Mouse (Mus musculus) testis, adult 2 months (tissue): ENCODE measurements at regions not wholly inside any gene's neighbourhood (a gene's known extent, or its start where the extent isn't known, plus 50 kb on each side); places are given as distances from the start of the nearest gene placed in this dataset.

Experiments used
- H3K27ac ChIP-seq: fragments of 200-500 bp; 2 replicates; pipeline ENCODE4 v1.5.1; 2012; ENCODE audit warnings: low read depth, low read length; ENCODE audit not compliant: control insufficient read depth, insufficient read depth
- H3K27me3 ChIP-seq: fragments of 200-500 bp; 2 replicates; pipeline ENCODE4 v1.6.1; 2012; ENCODE audit warnings: mild to moderate bottlenecking, low read length, moderate library complexity; ENCODE audit not compliant: control insufficient read depth, insufficient read depth
- H3K36me3 ChIP-seq: fragments of 200-500 bp; 2 replicates; pipeline ENCODE4 v1.6.1; 2012; ENCODE audit warnings: mild to moderate bottlenecking, low read length; ENCODE audit not compliant: control insufficient read depth, insufficient read depth
- H3K4me1 ChIP-seq: fragments of 200-500 bp; 2 replicates; pipeline ENCODE4 v1.6.1; 2012; ENCODE audit warnings: low read length; ENCODE audit not compliant: control insufficient read depth, insufficient read depth
- H3K4me3 ChIP-seq: fragments of 200-500 bp; 2 replicates; pipeline ENCODE4 v1.5.1; 2012; ENCODE audit warnings: low read depth, mild to moderate bottlenecking, low read length, moderate library complexity, mixed read lengths; ENCODE audit not compliant: control insufficient read depth
- CTCF ChIP-seq: fragments of 200-500 bp; IDR thresholded peaks from 2 replicates; pipeline ENCODE4 v1.5.1; 2012; ENCODE audit warnings: low read depth, mild to moderate bottlenecking, inconsistent platforms, low read length, moderate library complexity; ENCODE audit not compliant: control insufficient read depth, insufficient read depth, insufficient replicate concordance
- POLR2A ChIP-seq: fragments of 200-500 bp; IDR thresholded peaks from 2 replicates; pipeline ENCODE4 v1.6.1; 2012; ENCODE audit warnings: low read depth, mild to moderate bottlenecking, inconsistent platforms, low read length, moderate library complexity; ENCODE audit not compliant: control insufficient read depth

- Histone ChIP-seq H3K27ac (no peak overlapping the region), H3K27me3 (no peaks in the 10 kb centered on the region), H3K36me3 (no peaks in the 10 kb centered on the region), H3K4me3 (no peak overlapping the region), H3K4me1 (no peaks in the 10 kb centered on the region)
- TF ChIP-seq CTCF (no peak), POLR2A (no peak)
These were observed 66.8 kb upstream of the Zbtb20 start for GRCm38 (mm10) chr16:42808864-42809263.

- H3K4me3 ChIP-seq = no peak overlapping the region
- H3K27me3 ChIP-seq = no peaks in the 10 kb centered on the region
- H3K36me3 ChIP-seq = no peaks in the 10 kb centered on the region
- no peaks in the 10 kb centered on the region for H3K4me1 ChIP-seq
- no peak overlapping the region for H3K27ac ChIP-seq
- TF ChIP-seq POLR2A (no peak), CTCF (no peak)
These were observed 68.1 kb upstream of the Zbtb20 start for GRCm38 (mm10) chr16:42807536-42807935.

- no peak for TF ChIP-seq POLR2A
- no peak for TF ChIP-seq CTCF
- Histone ChIP-seq H3K4me1 (peaks cover 3% of the 10 kb centered on the region), H3K36me3 (no peaks in the 10 kb centered on the region), H3K4me3 (no peak overlapping the region), H3K27me3 (no peaks in the 10 kb centered on the region), H3K27ac (no peak overlapping the region)
These were observed 72.1 kb upstream of the Zbtb20 start for GRCm38 (mm10) chr16:42803609-42804008.

GRCm38 (mm10) chr16:42792571-42792970 is 83.1 kb upstream of the Zbtb20 start:
- H3K27me3 ChIP-seq = no peaks in the 10 kb centered on the region
- H3K4me3 ChIP-seq = no peak overlapping the region
- no peaks in the 10 kb centered on the region for H3K36me3 ChIP-seq
- no peak overlapping the region for H3K27ac ChIP-seq
- no peaks in the 10 kb centered on the region for H3K4me1 ChIP-seq
- no peak for TF ChIP-seq POLR2A
- no peak for TF ChIP-seq CTCF

DNA sequence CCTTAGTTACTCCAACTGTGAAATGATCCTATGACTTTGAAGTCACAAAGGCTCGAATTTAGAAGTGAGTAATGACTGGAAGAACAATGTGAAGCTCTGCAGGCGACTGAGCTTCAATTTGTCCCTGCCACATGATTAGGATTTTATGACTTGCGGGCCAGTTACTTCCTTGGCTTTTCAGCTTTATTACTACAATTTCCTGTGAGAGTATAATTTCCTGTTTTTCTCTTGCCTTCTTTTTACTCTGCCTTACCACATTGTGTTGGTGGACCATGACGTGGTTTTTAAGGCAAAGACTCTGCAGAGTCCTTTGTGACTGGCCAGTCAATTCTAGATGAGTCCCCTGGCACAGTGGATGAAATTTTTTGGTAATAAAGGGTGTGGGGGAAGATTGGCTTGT is 91.0 kb upstream of the Zbtb20 start:
- H3K36me3 ChIP-seq = no peaks in the 10 kb centered on the region
- TF ChIP-seq CTCF (no peak), POLR2A (no peak)
- H3K27me3 ChIP-seq = no peaks in the 10 kb centered on the region
- peaks cover 5% of the 10 kb centered on the region; the same call in 1 of the 2 replicates for H3K4me1 ChIP-seq
- no peak overlapping the region for H3K27ac ChIP-seq
- no peak overlapping the region for H3K4me3 ChIP-seq

GRCm38 (mm10) chr16:42784031-42784430 is 91.7 kb upstream of the Zbtb20 start:
- H3K27me3 ChIP-seq = no peaks in the 10 kb centered on the region
- peaks cover 5% of the 10 kb centered on the region; the same call in 1 of the 2 replicates for H3K4me1 ChIP-seq
- TF ChIP-seq POLR2A = no peak
- TF ChIP-seq CTCF = no peak
- H3K27ac ChIP-seq = no peak overlapping the region
- H3K4me3 ChIP-seq = no peak overlapping the region
- H3K36me3 ChIP-seq = no peaks in the 10 kb centered on the region

GRCm38 (mm10) chr16:42782091-42782679 is 93.5 kb upstream of the Zbtb20 start:
- Histone ChIP-seq H3K27ac (no peak overlapping the region), H3K27me3 (no peaks in the 10 kb centered on the region), H3K4me1 (peaks cover 5% of the 10 kb centered on the region; the same call in 1 of the 2 replicates), H3K4me3 (no peak overlapping the region), H3K36me3 (no peaks in the 10 kb centered on the region)
- TF ChIP-seq CTCF = no peak
- TF ChIP-seq POLR2A = no peak
